Mouse (Mus musculus) forebrain, embryonic 12.5 days (tissue): ENCODE data around the gene Cmip. TPM values are rescaled to one million over a fixed set of nuclear protein-coding genes. Genes with fewer than 3 reads are reported as not detected.
A peak's percentile ranks its signal among the peaks of the same experiment; 100 is the strongest.

Source experiments
- ATAC-seq: fragments of 200-750 bp; cut with Nextera tagmentation; 2 replicates; pipeline ENCODE4 v1.8.0; 2017; ENCODE audit warnings: moderate TSS enrichment; ENCODE audit not compliant: low FRiP score
- H3K27ac ChIP-seq: fragments of 300-500 bp; sonication (generic); 2 replicates; pipeline ENCODE4 v1.5.1; 2016; ENCODE audit warnings: mild to moderate bottlenecking
- H3K27me3 ChIP-seq: fragments of 300-500 bp; sonication (generic); 2 replicates; pipeline ENCODE4 v1.6.1; 2016; ENCODE audit warnings: mild to moderate bottlenecking
- H3K36me3 ChIP-seq: fragments of 300-500 bp; sonication (generic); replicated peaks from 2 replicates; pipeline ENCODE4 v1.6.1; 2016; ENCODE audit warnings: mild to moderate bottlenecking
- H3K4me1 ChIP-seq: fragments of 300-500 bp; sonication (generic); 2 replicates; pipeline ENCODE4 v1.6.1; 2016
- H3K4me2 ChIP-seq: fragments of 300-500 bp; sonication (generic); 2 replicates; pipeline ENCODE4 v1.6.1; 2016; ENCODE audit warnings: mild to moderate bottlenecking, moderate library complexity
- H3K4me3 ChIP-seq: fragments of 300-500 bp; sonication (generic); replicated peaks from 2 replicates; pipeline ENCODE4 v1.5.1; 2016; ENCODE audit warnings: mild to moderate bottlenecking
- H3K9ac ChIP-seq: fragments of 300-500 bp; sonication (generic); 2 replicates; pipeline ENCODE4 v1.6.1; 2016; ENCODE audit warnings: mild to moderate bottlenecking
- H3K9me3 ChIP-seq: fragments of 300-500 bp; sonication (generic); 2 replicates; pipeline ENCODE4 v1.6.1; 2016
- WGBS: fragments of 180-500 bp; shearing (Covaris S2); methylation state at CpG from one replicate; pipeline ENCODE4 v1.1.7; 2016; 5-methylcytosine and 5-hydroxymethylcytosine counted together
- polyA plus RNA-seq: library from polyadenylated mRNA; unstranded; fragments of >200 nt; fragmentation: Nextera tagmentation; extraction: Ambion mirVana; gene quantifications from 2 replicates; pipeline ENCODE4 v1.2.1, GENCODE M21; 2016

Gene Cmip
- polyA plus RNA-seq, 1 experiment from 2014 or later, result 30.5 TPM

DNA sequence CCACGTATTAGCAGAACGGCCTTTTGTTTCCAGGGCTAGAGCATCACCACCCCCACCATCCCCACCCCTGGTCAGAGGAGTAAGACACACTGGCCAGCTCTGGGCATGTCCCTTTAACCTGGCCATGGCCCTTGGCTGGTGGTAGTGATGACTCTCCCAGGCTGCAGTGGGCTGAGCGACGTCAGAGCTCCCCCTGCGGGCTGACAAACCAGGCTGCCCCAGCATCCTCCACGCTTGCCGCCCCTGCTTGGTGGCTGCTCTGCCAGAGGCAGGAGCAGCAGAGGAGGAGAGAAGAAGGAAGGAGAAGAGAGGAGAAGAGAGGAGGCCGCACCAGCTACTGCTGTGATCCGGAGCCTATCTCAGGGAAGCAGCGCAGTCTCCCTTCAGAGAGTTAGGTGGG, 122.3 kb downstream of the Cmip start:
- Histone ChIP-seq H3K4me1 (peaks cover 10% of the 10 kb centered on the region), H3K4me2 (no peak overlapping the region), H3K9ac (no peak overlapping the region), H3K36me3 (peaks cover 16% of the 10 kb centered on the region), H3K9me3 (no peaks in the 10 kb centered on the region), H3K4me3 (no peak overlapping the region), H3K27ac (0 out of 2 replicates have a peak overlapping the region, but pooled peaks have one; percentile 32), H3K27me3 (no peaks in the 10 kb centered on the region)
- ATAC-seq, result no peak
- 59% methylated on average over 10 of the region's 10 CpGs for WGBS

DNA sequence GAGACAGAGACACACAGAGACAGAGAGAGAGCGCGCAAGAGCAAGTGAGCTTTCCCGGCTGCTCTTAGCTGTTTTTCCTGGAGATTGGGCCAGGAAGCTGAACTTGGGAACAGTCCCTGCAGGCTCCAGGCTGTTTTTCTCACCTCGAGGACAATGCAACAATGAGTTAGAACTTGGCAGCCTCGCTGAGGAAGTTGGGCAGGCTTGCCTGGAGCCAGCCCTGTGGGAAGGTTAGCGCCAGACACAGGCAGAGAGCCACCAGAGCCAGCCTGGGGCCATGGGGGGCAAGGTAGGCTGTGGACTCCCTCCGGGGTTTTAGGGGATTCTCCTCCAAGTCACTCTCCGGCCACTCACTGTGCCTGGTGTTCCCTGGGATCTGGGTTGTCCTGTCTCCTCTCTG, 123.9 kb downstream of the Cmip start:
- no peaks in the 10 kb centered on the region for H3K9me3 ChIP-seq
- H3K27ac ChIP-seq, result no peak overlapping the region
- peaks cover 10% of the 10 kb centered on the region for H3K4me1 ChIP-seq
- H3K9ac ChIP-seq, result no peak overlapping the region
- peaks cover 29% of the 10 kb centered on the region for H3K36me3 ChIP-seq
- no peaks in the 10 kb centered on the region for H3K27me3 ChIP-seq
- no peak overlapping the region for H3K4me2 ChIP-seq
- WGBS, result 90% methylated on average over 8 of the region's 8 CpGs
- ATAC-seq, result no peak
- no peak overlapping the region for H3K4me3 ChIP-seq

GRCm38 (mm10) chr8:117386142-117386541, 129.3 kb downstream of the Cmip start:
- no peak for ATAC-seq
- Histone ChIP-seq H3K4me3 (no peak overlapping the region), H3K27me3 (no peaks in the 10 kb centered on the region), H3K27ac (no peak overlapping the region), H3K9me3 (no peaks in the 10 kb centered on the region), H3K4me2 (no peak overlapping the region), H3K36me3 (peaks cover 21% of the 10 kb centered on the region), H3K4me1 (peaks cover 7% of the 10 kb centered on the region), H3K9ac (no peak overlapping the region)
- 75% methylated on average over 2 of the region's 2 CpGs for WGBS

DNA sequence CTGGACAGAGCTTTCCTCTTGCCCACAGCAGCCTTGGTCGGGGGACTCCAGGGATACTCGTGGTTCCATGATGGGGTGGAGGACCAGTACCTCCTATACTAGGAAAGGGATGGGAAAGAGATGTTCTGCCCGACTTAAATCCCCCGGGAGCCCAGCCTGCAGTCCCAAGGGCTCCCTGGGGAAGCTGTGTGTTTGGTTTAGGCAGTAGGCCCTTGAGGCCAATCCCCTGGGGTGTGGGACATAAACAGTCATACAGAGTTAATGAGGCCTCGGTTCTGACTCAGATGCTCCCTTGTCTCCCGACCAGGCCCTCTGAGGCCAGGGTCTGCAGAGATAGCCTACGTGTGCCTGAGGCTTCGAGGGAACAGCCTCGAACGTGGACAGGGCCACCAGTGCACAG, 130.8 kb downstream of the Cmip start:
- no peaks in the 10 kb centered on the region for H3K27me3 ChIP-seq
- H3K9ac ChIP-seq, result no peak overlapping the region
- H3K36me3 ChIP-seq, result peaks cover 17% of the 10 kb centered on the region
- no peak overlapping the region for H3K4me2 ChIP-seq
- no peak overlapping the region for H3K4me3 ChIP-seq
- peaks cover 8% of the 10 kb centered on the region for H3K4me1 ChIP-seq
- 73% methylated on average over 10 of the region's 10 CpGs for WGBS
- no peak overlapping the region for H3K27ac ChIP-seq
- no peak for ATAC-seq
- H3K9me3 ChIP-seq, result no peaks in the 10 kb centered on the region

DNA sequence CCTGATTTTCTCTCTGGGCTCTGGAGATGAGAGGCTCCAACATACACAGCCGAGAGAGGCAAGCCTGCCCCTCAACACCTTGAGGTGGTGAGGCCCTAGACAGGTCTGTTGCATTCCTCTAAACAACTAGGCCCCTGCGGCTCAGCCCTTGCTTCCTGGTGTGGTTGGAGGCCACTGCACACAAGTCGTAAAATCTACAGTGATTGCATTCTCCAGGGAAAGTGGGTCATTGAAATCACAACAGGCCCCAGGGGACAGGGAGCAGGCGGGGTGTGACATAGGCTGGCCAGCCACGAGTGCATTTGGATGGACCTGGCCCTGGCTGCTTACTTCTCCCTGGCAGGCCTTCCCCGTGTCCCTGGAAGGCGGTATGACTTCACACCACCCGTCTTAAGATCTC, 131.5 kb downstream of the Cmip start:
- no peaks in the 10 kb centered on the region for H3K9me3 ChIP-seq
- WGBS, result 87% methylated on average over 8 of the region's 8 CpGs
- H3K4me1 ChIP-seq, result peaks cover 8% of the 10 kb centered on the region
- H3K9ac ChIP-seq, result no peak overlapping the region
- H3K36me3 ChIP-seq, result peaks cover 17% of the 10 kb centered on the region
- ATAC-seq, result no peak
- H3K27me3 ChIP-seq, result no peaks in the 10 kb centered on the region
- H3K4me3 ChIP-seq, result no peak overlapping the region
- H3K4me2 ChIP-seq, result no peak overlapping the region
- no peak overlapping the region for H3K27ac ChIP-seq

GRCm38 (mm10) chr8:117393853-117394252, 137.0 kb downstream of the Cmip start:
- Histone ChIP-seq H3K4me3 (no peak overlapping the region), H3K9ac (no peak overlapping the region), H3K27me3 (no peaks in the 10 kb centered on the region), H3K4me1 (peaks cover 12% of the 10 kb centered on the region), H3K36me3 (peaks cover 15% of the 10 kb centered on the region), H3K4me2 (no peak overlapping the region), H3K9me3 (no peaks in the 10 kb centered on the region), H3K27ac (no peak overlapping the region)
- no peak for ATAC-seq
- 64% methylated on average over 6 of the region's 6 CpGs for WGBS

DNA sequence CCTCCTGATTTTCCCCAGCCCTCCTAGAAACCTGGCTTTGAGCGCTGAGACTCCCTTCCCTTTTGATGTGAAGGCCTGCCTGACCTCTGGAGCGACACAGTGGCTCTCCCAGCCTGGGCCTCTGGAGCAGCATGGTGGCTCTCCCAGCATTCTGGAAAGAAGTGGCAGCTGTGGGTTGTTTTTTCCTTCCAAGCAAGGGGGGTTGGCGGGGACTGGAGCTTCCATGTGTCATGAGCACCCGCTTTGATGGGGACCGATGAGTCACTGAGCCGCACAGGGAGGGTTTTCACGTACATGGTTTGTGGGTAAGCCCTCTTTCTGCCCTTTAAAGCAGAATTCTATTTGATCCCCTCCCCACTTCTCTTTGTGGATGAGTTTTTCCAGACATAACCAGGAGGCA, 138.2 kb downstream of the Cmip start:
- no peak overlapping the region for H3K9ac ChIP-seq
- 90% methylated on average over 7 of the region's 7 CpGs for WGBS
- no peaks in the 10 kb centered on the region for H3K27me3 ChIP-seq
- H3K4me2 ChIP-seq, result no peak overlapping the region
- H3K9me3 ChIP-seq, result no peaks in the 10 kb centered on the region
- no peak overlapping the region for H3K27ac ChIP-seq
- no peak for ATAC-seq
- peaks cover 16% of the 10 kb centered on the region for H3K4me1 ChIP-seq
- no peak overlapping the region for H3K4me3 ChIP-seq
- H3K36me3 ChIP-seq, result peaks cover 15% of the 10 kb centered on the region

GRCm38 (mm10) chr8:117396884-117397283, 140.0 kb downstream of the Cmip start:
- no peak for ATAC-seq
- no peaks in the 10 kb centered on the region for H3K27me3 ChIP-seq
- H3K27ac ChIP-seq, result no peak overlapping the region
- H3K4me2 ChIP-seq, result no peak overlapping the region
- WGBS, result 96% methylated on average over 4 of the region's 4 CpGs
- no peak overlapping the region for H3K4me3 ChIP-seq
- H3K36me3 ChIP-seq, result peaks cover 15% of the 10 kb centered on the region
- no peaks in the 10 kb centered on the region for H3K9me3 ChIP-seq
- peaks cover 13% of the 10 kb centered on the region for H3K4me1 ChIP-seq
- no peak overlapping the region for H3K9ac ChIP-seq

GRCm38 (mm10) chr8:117397751-117398150, 140.9 kb downstream of the Cmip start:
- WGBS, result 93% methylated on average over 15 of the region's 15 CpGs
- H3K27me3 ChIP-seq, result no peaks in the 10 kb centered on the region
- H3K27ac ChIP-seq, result no peak overlapping the region
- H3K9me3 ChIP-seq, result no peaks in the 10 kb centered on the region
- H3K9ac ChIP-seq, result no peak overlapping the region
- no peak overlapping the region for H3K4me3 ChIP-seq
- no peak overlapping the region for H3K4me2 ChIP-seq
- peaks cover 21% of the 10 kb centered on the region for H3K4me1 ChIP-seq
- no peak for ATAC-seq
- peaks cover 15% of the 10 kb centered on the region for H3K36me3 ChIP-seq

DNA sequence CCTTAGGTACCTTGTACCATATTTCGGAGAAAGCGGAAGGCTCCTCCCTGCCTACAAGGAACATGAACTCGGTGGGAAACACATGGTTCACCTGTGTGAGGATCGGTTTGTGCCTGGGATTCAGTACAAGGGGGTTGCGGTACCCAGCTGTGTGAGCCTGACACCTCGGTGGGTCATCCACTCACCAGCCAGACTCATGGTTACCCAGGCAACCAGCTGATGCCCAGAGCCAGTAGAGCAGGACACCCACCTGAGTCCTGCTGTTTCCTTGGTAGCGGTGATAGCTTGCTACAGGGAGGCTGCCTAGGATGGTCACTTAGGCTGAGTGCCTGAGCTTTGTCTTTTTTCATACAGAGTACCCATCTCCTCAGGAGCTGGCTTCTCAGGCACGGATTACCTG, 142.4 kb downstream of the Cmip start:
- no peak overlapping the region for H3K4me3 ChIP-seq
- peaks cover 15% of the 10 kb centered on the region for H3K36me3 ChIP-seq
- no peak overlapping the region for H3K4me2 ChIP-seq
- H3K27ac ChIP-seq, result peak overlapping the region; percentile 43
- H3K9ac ChIP-seq, result no peak overlapping the region
- H3K9me3 ChIP-seq, result no peaks in the 10 kb centered on the region
- ATAC-seq, result peak; percentile 39
- peaks cover 32% of the 10 kb centered on the region for H3K4me1 ChIP-seq
- no peaks in the 10 kb centered on the region for H3K27me3 ChIP-seq
- 79% methylated on average over 8 of the region's 8 CpGs for WGBS

DNA sequence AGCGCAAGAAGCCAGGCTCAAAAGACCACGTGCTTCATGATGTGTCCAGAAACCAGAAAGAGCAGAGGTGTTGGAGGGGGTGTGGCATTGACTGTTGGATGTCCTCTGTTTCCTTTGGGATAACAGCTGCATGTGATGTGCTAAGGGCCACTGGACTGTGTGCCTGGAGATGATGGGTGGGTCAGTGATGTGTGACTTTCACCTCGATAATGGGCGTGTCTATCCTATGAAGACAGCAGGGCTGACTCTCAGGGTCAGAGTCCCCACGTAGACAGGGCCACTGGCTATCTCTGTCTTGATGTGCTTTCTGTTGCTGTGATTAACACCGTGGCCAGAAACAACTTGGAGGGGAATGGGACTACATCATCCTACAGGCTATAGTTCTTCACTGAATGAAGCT, 144.0 kb downstream of the Cmip start:
- Histone ChIP-seq H3K9ac (no peak overlapping the region), H3K36me3 (peaks cover 12% of the 10 kb centered on the region), H3K4me3 (no peak overlapping the region), H3K4me2 (no peak overlapping the region), H3K27ac (no peak overlapping the region), H3K9me3 (no peaks in the 10 kb centered on the region), H3K4me1 (peaks cover 33% of the 10 kb centered on the region), H3K27me3 (no peaks in the 10 kb centered on the region)
- WGBS, result 87% methylated on average over 6 of the region's 6 CpGs
- no peak for ATAC-seq

DNA sequence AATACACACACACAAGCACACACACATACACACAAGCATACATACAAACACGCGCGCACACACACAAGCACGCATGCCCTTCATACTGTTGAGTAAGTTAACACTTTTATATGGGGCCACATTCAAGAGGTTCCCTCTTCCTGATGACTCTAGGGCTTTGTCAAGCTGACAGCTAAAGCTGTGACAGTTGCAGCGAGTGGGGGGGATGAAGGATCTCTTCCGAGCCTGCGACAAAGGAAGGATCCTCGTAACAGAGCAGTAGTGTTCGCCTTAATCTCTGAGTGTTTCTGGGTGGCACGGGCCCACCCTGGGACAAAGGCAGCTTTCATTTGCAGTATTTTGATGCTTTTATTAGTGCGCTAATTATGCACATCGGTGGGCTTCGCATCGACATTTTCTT, 145.0 kb downstream of the Cmip start:
- Histone ChIP-seq H3K9me3 (no peaks in the 10 kb centered on the region), H3K27ac (peak overlapping the region; percentile 48), H3K27me3 (no peaks in the 10 kb centered on the region), H3K9ac (no peak overlapping the region), H3K4me3 (no peak overlapping the region), H3K36me3 (peaks cover 5% of the 10 kb centered on the region; the same call in 1 of the 2 replicates), H3K4me2 (no peak overlapping the region), H3K4me1 (peaks cover 33% of the 10 kb centered on the region)
- 50% methylated on average over 14 of the region's 14 CpGs for WGBS
- ATAC-seq, result peak; percentile 31

- ATAC-seq, result no peak; the same call in 1 of the 2 replicates
- WGBS, result 77% methylated on average over 9 of the region's 9 CpGs
Observed at GRCm38 (mm10) chr8:117402911-117403704, 146.2 kb downstream of the Cmip start.

More at GRCm38 (mm10) chr8:117402911-117403704, 146.2 kb downstream of the Cmip start:
- Histone ChIP-seq H3K4me2 (no peak overlapping the region), H3K27ac (peak overlapping the region; percentile 65; the same call in 1 of the 2 replicates), H3K4me1 (peaks cover 33% of the 10 kb centered on the region), H3K4me3 (no peak overlapping the region), H3K36me3 (no peaks in the 10 kb centered on the region), H3K27me3 (no peaks in the 10 kb centered on the region), H3K9me3 (no peaks in the 10 kb centered on the region), H3K9ac (no peak overlapping the region)
